10 mouse cellular contexts compared by ENCODE assay signal in the genomic region with DNA sequence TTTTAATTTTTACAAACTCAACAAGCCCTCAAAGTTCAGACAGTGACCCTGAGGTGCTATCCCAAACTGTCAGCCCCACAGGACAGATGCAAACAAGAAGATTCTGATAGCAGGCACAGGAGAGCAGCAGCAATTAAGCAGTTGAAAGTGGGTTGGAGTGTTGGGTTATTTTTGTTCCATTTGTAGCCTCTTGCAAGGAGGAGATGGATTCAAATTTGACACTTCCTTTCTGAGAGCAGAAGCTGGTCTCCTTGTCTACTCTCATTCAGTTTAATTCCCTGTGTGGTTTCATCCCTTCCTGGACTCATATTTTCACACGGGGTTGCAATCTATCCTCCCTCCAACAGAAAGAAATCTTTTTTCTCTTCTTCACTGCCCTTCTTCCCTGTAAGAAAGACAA. TPM values are rescaled to one million over a fixed set of nuclear protein-coding genes. Genes with fewer than 3 reads are reported as not detected.
DNase-seq lines count a peak whose midpoint lies in the region; ATAC-seq lines count a peak whose summit lies in the region.
"Had no signal": no experiment of that assay in that cellular context is flagged by ENCODE, and none has a peak within 500 bp of the region (broad histone marks: within the 10 kb centered on the region; RNA-seq: fewer than 3 reads in every experiment).

No protein-coding gene starts in this region.

- H3K4me3 ChIP-seq in heart, embryonic 11.5 days (ENCODE audit: low read depth, low read length): no peak overlapping the region
- H3K4me3 ChIP-seq in forebrain, embryonic 16.5 days (replicated peaks; ENCODE audit: low read length): peak overlapping the region; percentile 78
- peak overlapping the region; percentile 47 for H3K4me3 ChIP-seq in midbrain, embryonic 11.5 days (ENCODE audit: low read depth, low read length)

- H3K4me2 ChIP-seq in heart, embryonic 11.5 days: peak overlapping the region; percentile 90
- peak overlapping the region; percentile 75 for H3K4me2 ChIP-seq in forebrain, embryonic 16.5 days (ENCODE audit: low read length)
- peak overlapping the region; percentile 73 for H3K4me2 ChIP-seq in midbrain, embryonic 11.5 days

- H3K27ac ChIP-seq in heart, embryonic 11.5 days (ENCODE audit: low read depth, low read length): no peak overlapping the region
- peak overlapping the region; percentile 82 for H3K27ac ChIP-seq in forebrain, embryonic 16.5 days (ENCODE audit: low read length)
- no peak overlapping the region for H3K27ac ChIP-seq in midbrain, embryonic 11.5 days (ENCODE audit: low read depth, low read length)

- peaks cover 6% of the 10 kb centered on the region for H3K27me3 ChIP-seq in heart, embryonic 11.5 days (ENCODE audit: control insufficient read depth, insufficient read depth, low read length)
- H3K27me3 ChIP-seq in forebrain, embryonic 16.5 days (replicated peaks; ENCODE audit: control insufficient read depth, insufficient read depth, low read length): no peaks in the 10 kb centered on the region; the same call in 1 of the 2 replicates
- H3K27me3 ChIP-seq in midbrain, embryonic 11.5 days (ENCODE audit: control insufficient read depth, insufficient read depth, low read length): no peaks in the 10 kb centered on the region; the same call in 1 of the 2 replicates

- H3K9ac ChIP-seq in heart, embryonic 11.5 days (ENCODE audit: low read depth, low read length): no peak overlapping the region
- peak overlapping the region; percentile 78 for H3K9ac ChIP-seq in forebrain, embryonic 16.5 days (replicated peaks; ENCODE audit: low read depth, low read length)
- H3K9ac ChIP-seq in midbrain, embryonic 11.5 days (ENCODE audit: low read length): peak overlapping the region; percentile 66

- H3K36me3 ChIP-seq in heart, embryonic 11.5 days (ENCODE audit: control insufficient read depth, insufficient read depth, low read length): no peaks in the 10 kb centered on the region
- H3K36me3 ChIP-seq in forebrain, embryonic 16.5 days (ENCODE audit: control insufficient read depth, insufficient read depth): no peaks in the 10 kb centered on the region
- no peaks in the 10 kb centered on the region for H3K36me3 ChIP-seq in midbrain, embryonic 11.5 days (ENCODE audit: control insufficient read depth, insufficient read depth, low read length)

- no peak for DNase-seq in heart, postnatal 14 days
- DNase-seq in brain, adult 2 months (ENCODE audit: low read depth, low spot score): peak; percentile 73
- DNase-seq in midbrain, embryonic 11.5 days (ENCODE audit: low spot score, missing footprints): no peak
- no peak for DNase-seq in urinary bladder, postnatal 10 days (ENCODE audit: low spot score)
- no peak for DNase-seq in spleen, postnatal 14 days (ENCODE audit: low spot score in 2 of 2)
- DNase-seq in left cerebral cortex, postnatal 4 days: no peak
- DNase-seq: gastrocnemius, postnatal 25 days had no signal

- H3K4me1 ChIP-seq in heart, embryonic 11.5 days (ENCODE audit: control insufficient read depth, insufficient read depth, low read length): no peaks in the 10 kb centered on the region
- H3K4me1 ChIP-seq in forebrain, embryonic 16.5 days (replicated peaks; ENCODE audit: control insufficient read depth, insufficient read depth, low read length): peaks cover 9% of the 10 kb centered on the region; the same call in 1 of the 2 replicates
- H3K4me1 ChIP-seq in midbrain, embryonic 11.5 days (ENCODE audit: control insufficient read depth, insufficient read depth, low read length): peaks cover 10% of the 10 kb centered on the region; the same call in 1 of the 2 replicates

- no peak for ATAC-seq in heart, embryonic 11.5 days (replicated peaks; ENCODE audit: insufficient number of reproducible peaks, low FRiP score, low TSS enrichment)
- ATAC-seq in forebrain, embryonic 16.5 days: no peak
- no peak for ATAC-seq in midbrain, embryonic 11.5 days (ENCODE audit: low FRiP score)

- intact Hi-C loops in heart, postnatal 14 days (cut with DNase I): no loop called here
- intact Hi-C loops in left cerebral cortex, postnatal 4 days (cut with DNase I): loop anchor here (2.0 to 10.0 kb wide), 2 partner anchors 487 to 555 kb away; no protein-coding TSS in a partner anchor

- WGBS in heart, embryonic 11.5 days (ENCODE audit: insufficient replicate concordance): 6% methylated on average over 1 of the region's 1 CpGs
- 0% methylated on average over 1 of the region's 1 CpGs for WGBS in forebrain, embryonic 16.5 days
- 5% methylated on average over 1 of the region's 1 CpGs for WGBS in midbrain, embryonic 11.5 days

- no peaks in the 10 kb centered on the region for H3K9me3 ChIP-seq in heart, embryonic 11.5 days (replicated peaks; ENCODE audit: control insufficient read depth, low read length)
- H3K9me3 ChIP-seq in forebrain, embryonic 16.5 days (ENCODE audit: control insufficient read depth, low read length): no peaks in the 10 kb centered on the region
- H3K9me3 ChIP-seq in midbrain, embryonic 11.5 days (ENCODE audit: control insufficient read depth, low read length): no peaks in the 10 kb centered on the region

RNA-seq across cellular contexts. Expression of a gene that starts 1.0 kb away (rescaled TPM):
- 1.5 and 2.1 TPM in 2 replicates for polyA plus RNA-seq in heart, embryonic 11.5 days (2014; fragmentation: Nextera tagmentation; extraction: Ambion mirVana)
- under 1 TPM; 0.12 TPM for total RNA-seq in heart, postnatal 14 days (2021)
- 91.7 and 109 TPM in 2 replicates for polyA plus RNA-seq in forebrain, embryonic 16.5 days (2015; fragmentation: Nextera tagmentation; extraction: Ambion mirVana)
- 18.8 and 21.5 TPM in 2 replicates for polyA plus RNA-seq in midbrain, embryonic 11.5 days (2014; fragmentation: Nextera tagmentation; extraction: Ambion mirVana)
- total RNA-seq in left cerebral cortex, postnatal 4 days (2021): 100 to 1,000 TPM; 424 to 437 TPM
- total RNA-seq: gastrocnemius, postnatal 25 days; neutrophil, adult 5-6 weeks had no signal
